Mouse (Mus musculus): Measurements from ENCODE around the gene Scgb1c1. TPM values are rescaled to one million over a fixed set of nuclear protein-coding genes. Genes with fewer than 3 reads are reported as not detected.

The Scgb1c1 gene
- not detected in 2 replicates for polyA plus RNA-seq (2016; fragmentation: Nextera tagmentation; extraction: Ambion mirVana)

GRCm38 (mm10) chr7:140844905-140845665, at the start of gene Scgb1c1:
TSS of gene Scgb1c1 (plus strand) at chr7:140845547.
- peak; percentile 78 for ATAC-seq (ENCODE audit: low FRiP score, low read depth)
- Histone ChIP-seq H3K9me3 (no peaks in the 10 kb centered on the region), H3K36me3 (no peaks in the 10 kb centered on the region), H3K4me3 (no peak within 1 kb of the TSS), H3K27ac (replicated peaks) (no peak within 1 kb of the TSS), H3K4me2 (replicated peaks) (no peak within 1 kb of the TSS), H3K4me1 (no peaks in the 10 kb centered on the region), H3K9ac (replicated peaks) (no peak within 1 kb of the TSS), H3K27me3 (peaks cover 42% of the 10 kb centered on the region)
- WGBS = 30% methylated on average over 14 of the region's 14 CpGs

- H3K9me3 ChIP-seq = no peaks in the 10 kb centered on the region
- ATAC-seq (ENCODE audit: low FRiP score, low read depth) = no peak
- WGBS = 89% methylated on average over 3 of the region's 3 CpGs
These were observed 47.7 kb upstream of the Scgb1c1 start for GRCm38 (mm10) chr7:140797619-140798018.

GRCm38 (mm10) chr7:140798212-140798611, 47.1 kb upstream of the Scgb1c1 start:
- no peak overlapping the region for H3K4me3 ChIP-seq
- no peak overlapping the region for H3K27ac ChIP-seq (replicated peaks)
- no peak overlapping the region for H3K9ac ChIP-seq (replicated peaks)
- no peaks in the 10 kb centered on the region for H3K36me3 ChIP-seq
- no peak for ATAC-seq (ENCODE audit: low FRiP score, low read depth)
- H3K4me2 ChIP-seq (replicated peaks) = no peak overlapping the region
- no peaks in the 10 kb centered on the region for H3K27me3 ChIP-seq
- no peaks in the 10 kb centered on the region for H3K4me1 ChIP-seq
- no peaks in the 10 kb centered on the region for H3K9me3 ChIP-seq
- 66% methylated on average over 2 of the region's 2 CpGs for WGBS

More at GRCm38 (mm10) chr7:140797619-140798018, 47.7 kb upstream of the Scgb1c1 start:
- Histone ChIP-seq H3K36me3 (no peaks in the 10 kb centered on the region), H3K9ac (replicated peaks) (no peak overlapping the region), H3K4me1 (no peaks in the 10 kb centered on the region), H3K27ac (replicated peaks) (no peak overlapping the region), H3K4me2 (replicated peaks) (no peak overlapping the region), H3K27me3 (no peaks in the 10 kb centered on the region), H3K4me3 (no peak overlapping the region)

- Histone ChIP-seq H3K4me2 (replicated peaks) (no peak overlapping the region), H3K4me1 (no peaks in the 10 kb centered on the region), H3K9me3 (no peaks in the 10 kb centered on the region), H3K9ac (replicated peaks) (no peak overlapping the region), H3K36me3 (no peaks in the 10 kb centered on the region), H3K4me3 (no peak overlapping the region), H3K27ac (replicated peaks) (no peak overlapping the region), H3K27me3 (no peaks in the 10 kb centered on the region)
- WGBS = 83% methylated on average over 6 of the region's 6 CpGs
- ATAC-seq (ENCODE audit: low FRiP score, low read depth) = no peak
These were observed 42.7 kb upstream of the Scgb1c1 start for GRCm38 (mm10) chr7:140802629-140803028.

- H3K27ac ChIP-seq (replicated peaks) = no peak overlapping the region
- WGBS = 19% methylated on average over 1 of the region's 1 CpGs
- H3K9me3 ChIP-seq = no peaks in the 10 kb centered on the region
- no peaks in the 10 kb centered on the region for H3K27me3 ChIP-seq
- no peaks in the 10 kb centered on the region for H3K4me1 ChIP-seq
- no peak for ATAC-seq (ENCODE audit: low FRiP score, low read depth)
- no peak overlapping the region for H3K4me2 ChIP-seq (replicated peaks)
- no peak overlapping the region for H3K4me3 ChIP-seq
- no peak overlapping the region for H3K9ac ChIP-seq (replicated peaks)
- peaks cover 5% of the 10 kb centered on the region; the same call in 1 of the 2 replicates for H3K36me3 ChIP-seq
These were observed 39.6 kb upstream of the Scgb1c1 start for GRCm38 (mm10) chr7:140805704-140806103.

GRCm38 (mm10) chr7:140810496-140810895, 34.9 kb upstream of the Scgb1c1 start:
- no peak overlapping the region for H3K4me3 ChIP-seq
- H3K9ac ChIP-seq (replicated peaks) = no peak overlapping the region
- H3K4me2 ChIP-seq (replicated peaks) = no peak overlapping the region
- no peak overlapping the region for H3K27ac ChIP-seq (replicated peaks)
- no peaks in the 10 kb centered on the region for H3K9me3 ChIP-seq
- no peak for ATAC-seq (ENCODE audit: low FRiP score, low read depth)
- no peaks in the 10 kb centered on the region for H3K4me1 ChIP-seq
- peaks cover 31% of the 10 kb centered on the region for H3K36me3 ChIP-seq
- H3K27me3 ChIP-seq = no peaks in the 10 kb centered on the region
- 93% methylated on average over 6 of the region's 6 CpGs for WGBS

GRCm38 (mm10) chr7:140811714-140812113, 33.6 kb upstream of the Scgb1c1 start:
- Histone ChIP-seq H3K9me3 (no peaks in the 10 kb centered on the region), H3K4me2 (replicated peaks) (no peak overlapping the region), H3K27me3 (no peaks in the 10 kb centered on the region), H3K27ac (replicated peaks) (no peak overlapping the region), H3K36me3 (peaks cover 31% of the 10 kb centered on the region), H3K4me3 (no peak overlapping the region), H3K4me1 (no peaks in the 10 kb centered on the region), H3K9ac (replicated peaks) (no peak overlapping the region)
- 82% methylated on average over 13 of the region's 13 CpGs for WGBS
- no peak for ATAC-seq (ENCODE audit: low FRiP score, low read depth)

- Histone ChIP-seq H3K4me2 (replicated peaks) (no peak overlapping the region), H3K4me1 (no peaks in the 10 kb centered on the region), H3K27ac (replicated peaks) (no peak overlapping the region), H3K27me3 (no peaks in the 10 kb centered on the region), H3K4me3 (no peak overlapping the region), H3K9ac (replicated peaks) (no peak overlapping the region), H3K9me3 (no peaks in the 10 kb centered on the region), H3K36me3 (peaks cover 31% of the 10 kb centered on the region)
- ATAC-seq (ENCODE audit: low FRiP score, low read depth) = no peak
- 90% methylated on average over 12 of the region's 12 CpGs for WGBS
These were observed 32.5 kb upstream of the Scgb1c1 start for GRCm38 (mm10) chr7:140812850-140813249.

GRCm38 (mm10) chr7:140820173-140820572, 25.2 kb upstream of the Scgb1c1 start:
- H3K4me3 ChIP-seq = no peak overlapping the region
- H3K4me1 ChIP-seq = no peaks in the 10 kb centered on the region; the same call in 1 of the 2 replicates
- H3K9me3 ChIP-seq = no peaks in the 10 kb centered on the region
- WGBS = 83% methylated on average over 4 of the region's 4 CpGs
- no peaks in the 10 kb centered on the region; the same call in 1 of the 2 replicates for H3K27me3 ChIP-seq
- ATAC-seq (ENCODE audit: low FRiP score, low read depth) = no peak
- H3K36me3 ChIP-seq = no peaks in the 10 kb centered on the region
- H3K4me2 ChIP-seq (replicated peaks) = no peak overlapping the region
- no peak overlapping the region for H3K27ac ChIP-seq (replicated peaks)
- H3K9ac ChIP-seq (replicated peaks) = no peak overlapping the region

GRCm38 (mm10) chr7:140821305-140821652, 24.1 kb upstream of the Scgb1c1 start:
- peak; percentile 44; the same call in 1 of the 2 replicates for ATAC-seq (ENCODE audit: low FRiP score, low read depth)
- Histone ChIP-seq H3K27me3 (no peaks in the 10 kb centered on the region; the same call in 1 of the 2 replicates), H3K9ac (replicated peaks) (peak overlapping the region; percentile 59), H3K27ac (replicated peaks) (peak overlapping the region; percentile 69; the same call in 1 of the 2 replicates), H3K9me3 (no peaks in the 10 kb centered on the region), H3K4me1 (no peaks in the 10 kb centered on the region; the same call in 1 of the 2 replicates), H3K4me3 (peak overlapping the region; percentile 57), H3K4me2 (replicated peaks) (peak overlapping the region; percentile 67), H3K36me3 (no peaks in the 10 kb centered on the region)
- 41% methylated on average over 5 of the region's 5 CpGs for WGBS

- peak; percentile 86 for ATAC-seq (ENCODE audit: low FRiP score, low read depth)
- no peaks in the 10 kb centered on the region for H3K9me3 ChIP-seq
- 2% methylated on average over 21 of the region's 21 CpGs for WGBS
- no peaks in the 10 kb centered on the region; the same call in 1 of the 2 replicates for H3K4me1 ChIP-seq
- H3K4me2 ChIP-seq (replicated peaks) = peak within 1 kb of the TSS; percentile 67
- no peaks in the 10 kb centered on the region for H3K36me3 ChIP-seq
- H3K9ac ChIP-seq (replicated peaks) = peak within 1 kb of the TSS; percentile 59
- H3K27ac ChIP-seq (replicated peaks) = peak within 1 kb of the TSS; percentile 69
- H3K27me3 ChIP-seq = no peaks in the 10 kb centered on the region; the same call in 1 of the 2 replicates
- H3K4me3 ChIP-seq = peak within 1 kb of the TSS; percentile 57
These were observed 23.6 kb upstream of the Scgb1c1 start, which contains the start of gene Zfp941 for GRCm38 (mm10) chr7:140821653-140822329. TSS of gene Zfp941 (minus strand) at chr7:140822178.

GRCm38 (mm10) chr7:140822731-140823130, 22.6 kb upstream of the Scgb1c1 start:
- 86% methylated on average over 4 of the region's 4 CpGs for WGBS
- no peak overlapping the region for H3K9ac ChIP-seq (replicated peaks)
- no peak for ATAC-seq (ENCODE audit: low FRiP score, low read depth)
- no peak overlapping the region for H3K27ac ChIP-seq (replicated peaks)
- no peaks in the 10 kb centered on the region for H3K9me3 ChIP-seq
- no peak overlapping the region for H3K4me2 ChIP-seq (replicated peaks)
- H3K27me3 ChIP-seq = no peaks in the 10 kb centered on the region; the same call in 1 of the 2 replicates
- H3K36me3 ChIP-seq = no peaks in the 10 kb centered on the region
- no peak overlapping the region for H3K4me3 ChIP-seq
- H3K4me1 ChIP-seq = no peaks in the 10 kb centered on the region; the same call in 1 of the 2 replicates

Data from midbrain, embryonic 12.5 days (tissue).